Mouse (Mus musculus): ENCODE results near the gene Stum. TPM values are rescaled to one million over a fixed set of nuclear protein-coding genes. Genes with fewer than 3 reads are reported as not detected.
"Not testable (repeated sequence)": the region's sequence is repeated elsewhere in the genome, so short reads cannot be mapped to it uniquely, and the experiment has no call there.

Stum gene
- total RNA-seq, 4 experiments from 2014 or later = 0.12 to 0.75 (median 0.56) TPM

GRCm38 (mm10) chr1:180406336-180407035 is 76.8 kb downstream of the Stum start:
- DNase-seq (ENCODE audit: low spot score in 2 of 2) = no peak

- no peak for DNase-seq (ENCODE audit: low spot score in 2 of 2)
These were observed 77.5 kb downstream of the Stum start for GRCm38 (mm10) chr1:180405576-180406335.

- DNase-seq (ENCODE audit: low spot score in 2 of 2) = no peak
These were observed 78.6 kb downstream of the Stum start for GRCm38 (mm10) chr1:180404706-180405105.

- peak in 1 of 2 experiments; percentile 46 for DNase-seq (ENCODE audit: low spot score in 2 of 2)
These were observed 79.4 kb downstream of the Stum start for GRCm38 (mm10) chr1:180403694-180404606.

GRCm38 (mm10) chr1:180403357-180403693 is 80.0 kb downstream of the Stum start:
- DNase-seq (ENCODE audit: low spot score in 2 of 2) = no peak

GRCm38 (mm10) chr1:180402481-180403081 is 80.7 kb downstream of the Stum start:
- no peak for DNase-seq (ENCODE audit: low spot score in 2 of 2)

GRCm38 (mm10) chr1:180401725-180402124 is 81.6 kb downstream of the Stum start:
- no peak for DNase-seq (ENCODE audit: low spot score in 2 of 2)

GRCm38 (mm10) chr1:180400691-180401455 is 82.4 kb downstream of the Stum start:
- DNase-seq (ENCODE audit: low spot score in 2 of 2) = no peak

- no peak for DNase-seq (ENCODE audit: low spot score in 2 of 2)
These were observed 84.9 kb downstream of the Stum start for GRCm38 (mm10) chr1:180398446-180398845.

GRCm38 (mm10) chr1:180397734-180398133 is 85.6 kb downstream of the Stum start:
- DNase-seq (ENCODE audit: low spot score in 2 of 2) = no peak

GRCm38 (mm10) chr1:180393873-180394272 is 89.4 kb downstream of the Stum start:
- no peak for DNase-seq (ENCODE audit: low spot score in 2 of 2)

- no peak for DNase-seq (ENCODE audit: low spot score in 2 of 2)
These were observed 90.1 kb downstream of the Stum start for GRCm38 (mm10) chr1:180393017-180393797.

GRCm38 (mm10) chr1:180392137-180392798 is 91.0 kb downstream of the Stum start:
- DNase-seq (ENCODE audit: low spot score in 2 of 2) = no peak

- DNase-seq (ENCODE audit: low spot score in 2 of 2) = no peak
These were observed 91.7 kb downstream of the Stum start for GRCm38 (mm10) chr1:180391575-180391945.

- DNase-seq (ENCODE audit: low spot score in 2 of 2) = no peak
These were observed 92.3 kb downstream of the Stum start for GRCm38 (mm10) chr1:180390746-180391574.

GRCm38 (mm10) chr1:180390321-180390731 is 93.0 kb downstream of the Stum start:
- DNase-seq (ENCODE audit: low spot score in 2 of 2) = peak; percentile 55 to 58

- not testable (repeated sequence) for DNase-seq (ENCODE audit: low spot score in 2 of 2)
These were observed 94.0 kb downstream of the Stum start for GRCm38 (mm10) chr1:180389213-180389760.

- DNase-seq (ENCODE audit: low spot score in 2 of 2) = no peak
These were observed 94.8 kb downstream of the Stum start for GRCm38 (mm10) chr1:180388481-180388880.

All from gastrocnemius, adult 8-10 months (tissue).